Mouse (Mus musculus) lung, adult 2 months (tissue): Measurements from ENCODE around the gene Mamstr.

Source experiments
- CTCF ChIP-seq: fragments of 200-500 bp; IDR thresholded peaks from 2 replicates; pipeline ENCODE4 v1.5.1; 2011; ENCODE audit warnings: mild to moderate bottlenecking, low read length, control low read depth; ENCODE audit not compliant: insufficient read depth
- POLR2A ChIP-seq: fragments of 200-500 bp; IDR thresholded peaks from 2 replicates; pipeline ENCODE4 v1.6.1; 2011; ENCODE audit warnings: low read depth, mild to moderate bottlenecking, control low read depth, low read length, borderline replicate concordance; ENCODE audit errors: extremely low read depth

- TF ChIP-seq CTCF (no peak), POLR2A (no peak)
Measured at GRCm38 (mm10) chr7:45591880-45592279, 47.9 kb upstream of the Mamstr start.
